Mouse (Mus musculus) yolk sac, embryonic 10.5 days (tissue): ENCODE measurements around the gene Spin1.
"Not testable (repeated sequence)": the region's sequence is repeated elsewhere in the genome, so short reads cannot be mapped to it uniquely, and the experiment has no call there.

Source experiments
- DNase-seq: peaks from one replicate; pipeline ENCODE4 v3.0.0-alpha.2; 2017; ENCODE audit warnings: low spot score

The Spin1 gene

DNA sequence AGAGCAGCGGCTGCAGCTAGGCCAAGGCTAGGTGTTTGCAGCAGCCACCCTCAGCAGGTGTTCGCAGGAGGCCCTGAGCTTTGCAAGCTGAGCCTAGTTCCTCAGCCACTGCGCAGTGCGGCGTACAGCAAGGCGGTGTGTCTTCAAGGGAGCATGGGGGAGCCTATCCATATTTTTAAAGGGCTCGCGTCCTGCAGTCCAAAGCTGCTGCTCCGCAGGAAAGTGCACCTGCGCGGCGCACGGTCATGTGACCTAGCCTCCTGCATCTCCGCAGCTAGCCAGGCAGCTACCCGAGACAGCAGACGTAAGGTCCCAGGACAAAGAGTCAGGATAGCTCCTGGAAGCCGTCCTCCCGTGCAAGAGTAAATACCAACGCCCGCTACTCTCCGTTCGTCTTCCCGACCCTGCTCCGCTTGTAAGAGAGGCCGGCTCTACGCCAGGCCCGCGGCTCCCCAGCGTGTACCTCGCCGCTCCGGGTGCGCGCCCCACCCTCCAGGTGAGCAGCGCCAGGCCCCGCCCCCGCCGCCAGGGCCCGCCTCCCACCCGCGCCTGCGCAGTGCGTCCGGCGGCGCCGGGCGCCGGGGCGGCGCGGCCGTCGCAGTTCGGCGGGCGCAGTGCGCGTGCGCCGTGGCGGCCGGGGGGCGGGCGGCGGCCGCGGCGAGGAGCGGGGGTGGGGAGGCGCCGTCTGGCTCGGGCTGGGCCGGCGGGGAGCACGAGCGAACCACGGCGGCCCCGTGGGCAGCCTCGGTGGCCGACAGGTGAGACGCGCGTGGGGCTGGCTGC is at the start of gene Spin1:
Gene Spin1, plus strand, starts transcription at position 648 of the 783 bp plus-strand sequence.
- peak; percentile 88 for DNase-seq

DNA sequence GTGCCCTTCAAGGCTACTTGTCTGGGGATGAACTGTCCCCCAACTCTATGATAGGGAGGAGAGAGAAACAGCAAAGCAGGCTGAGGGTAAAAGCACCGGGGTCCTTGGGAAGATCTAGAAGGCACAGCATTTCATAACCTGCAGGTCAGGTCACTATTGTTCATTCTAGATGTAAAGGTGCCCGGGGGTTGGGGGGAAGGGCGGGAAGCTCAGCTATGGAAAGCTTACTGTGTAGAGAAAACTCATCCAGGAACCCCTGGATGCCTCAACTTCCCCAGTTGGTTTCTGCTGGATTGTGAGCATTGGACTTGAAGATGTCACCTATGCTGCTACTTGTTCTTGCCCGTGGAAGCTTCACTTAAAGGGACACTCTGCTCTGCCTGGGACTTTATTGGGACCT is 49.7 kb upstream of the Spin1 start:
- DNase-seq: no peak

GRCm38 (mm10) chr13:51052408-51052807 is 48.3 kb upstream of the Spin1 start:
- DNase-seq: no peak

GRCm38 (mm10) chr13:51063024-51063423 is 37.7 kb upstream of the Spin1 start:
- DNase-seq: no peak

DNA sequence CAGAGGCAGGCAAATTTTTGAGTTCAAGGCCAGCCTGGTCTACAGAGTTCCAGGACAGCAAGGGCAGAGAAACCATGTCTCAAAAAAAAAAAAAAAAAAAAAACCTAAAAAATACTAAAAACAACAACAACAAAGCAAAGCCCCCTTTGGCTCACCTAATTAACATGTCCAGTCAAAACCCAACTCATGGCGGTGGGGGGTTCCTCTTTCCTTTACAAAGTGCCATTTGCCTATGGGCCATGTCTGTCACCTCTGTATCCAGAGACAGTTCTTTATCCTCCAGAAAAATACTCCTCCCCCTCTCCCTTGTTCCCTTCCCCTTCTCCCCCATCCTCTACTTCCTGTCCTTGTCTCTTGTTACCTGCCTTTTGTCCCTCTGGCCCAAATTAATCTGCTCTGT is 37.0 kb upstream of the Spin1 start:
- no peak for DNase-seq

GRCm38 (mm10) chr13:51064429-51064828 is 36.3 kb upstream of the Spin1 start:
- DNase-seq: no peak

- no peak for DNase-seq
Observed at GRCm38 (mm10) chr13:51071063-51071680, 29.5 kb upstream of the Spin1 start.

GRCm38 (mm10) chr13:51071763-51072276 is 28.9 kb upstream of the Spin1 start:
- no peak for DNase-seq

GRCm38 (mm10) chr13:51072917-51073843 is 27.5 kb upstream of the Spin1 start:
- no peak for DNase-seq

- no peak for DNase-seq
Observed at GRCm38 (mm10) chr13:51074081-51074680, 26.5 kb upstream of the Spin1 start.

DNA sequence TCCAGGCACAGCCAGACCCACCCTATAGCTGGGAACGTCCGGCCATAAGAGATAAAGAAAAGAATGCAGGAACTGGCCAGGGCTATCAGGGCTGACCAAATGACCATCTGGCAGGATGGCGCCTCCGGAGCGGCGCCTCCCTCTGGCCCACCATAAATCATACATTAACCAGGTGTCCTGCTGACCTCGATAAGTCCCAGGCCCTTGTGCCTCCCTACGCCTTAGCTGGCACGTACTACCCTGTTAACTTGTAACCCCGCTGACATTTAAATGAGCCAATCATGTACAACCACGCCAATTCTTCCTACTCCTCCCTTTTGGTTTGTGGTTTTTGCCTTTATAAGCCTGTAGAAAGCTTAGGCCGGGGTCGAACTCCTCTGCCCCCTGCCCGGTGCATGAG is 24.5 kb upstream of the Spin1 start:
- not testable (repeated sequence) for DNase-seq

DNA sequence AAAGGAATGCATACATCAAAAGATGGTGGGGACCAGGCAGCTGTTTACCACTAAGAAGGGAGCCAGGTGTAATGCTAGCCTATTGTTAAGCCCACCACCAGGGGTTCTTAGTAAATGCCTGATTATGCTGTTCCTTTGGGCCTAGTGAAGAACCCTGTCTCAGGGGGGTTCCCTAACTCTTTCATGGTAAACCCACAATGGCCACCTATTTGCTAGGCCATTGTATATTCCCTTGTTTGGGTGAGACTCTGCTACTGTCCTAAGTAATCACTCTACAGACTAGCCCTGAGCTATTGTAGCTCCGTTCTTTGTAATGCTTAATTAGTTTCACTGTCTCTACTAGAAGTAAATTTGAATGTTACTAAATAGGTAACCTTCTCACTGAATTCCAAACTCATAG is 22.1 kb upstream of the Spin1 start:
- DNase-seq: not testable (repeated sequence)

- no peak for DNase-seq
Observed at GRCm38 (mm10) chr13:51080801-51081200, 19.9 kb upstream of the Spin1 start.

DNA sequence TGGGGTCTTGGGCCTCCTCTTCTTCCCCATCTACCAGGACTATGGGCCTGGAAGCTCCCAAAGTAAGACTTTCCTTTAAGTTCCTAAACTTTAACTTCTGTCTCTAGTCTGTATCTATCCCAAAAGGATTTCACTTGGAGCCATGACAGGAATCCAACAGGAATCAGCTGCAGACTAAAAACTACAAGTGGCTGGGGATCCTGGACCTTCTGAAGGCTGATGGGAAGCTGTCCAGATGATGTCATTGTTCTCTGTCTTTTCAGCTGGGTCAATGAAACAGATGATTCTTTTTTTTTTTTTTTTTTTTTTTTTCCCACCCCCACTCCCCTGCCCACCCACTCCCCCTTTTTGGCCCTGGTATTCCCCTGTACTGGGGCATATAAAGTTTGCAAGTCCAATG is 16.4 kb upstream of the Spin1 start:
- DNase-seq: no peak

DNA sequence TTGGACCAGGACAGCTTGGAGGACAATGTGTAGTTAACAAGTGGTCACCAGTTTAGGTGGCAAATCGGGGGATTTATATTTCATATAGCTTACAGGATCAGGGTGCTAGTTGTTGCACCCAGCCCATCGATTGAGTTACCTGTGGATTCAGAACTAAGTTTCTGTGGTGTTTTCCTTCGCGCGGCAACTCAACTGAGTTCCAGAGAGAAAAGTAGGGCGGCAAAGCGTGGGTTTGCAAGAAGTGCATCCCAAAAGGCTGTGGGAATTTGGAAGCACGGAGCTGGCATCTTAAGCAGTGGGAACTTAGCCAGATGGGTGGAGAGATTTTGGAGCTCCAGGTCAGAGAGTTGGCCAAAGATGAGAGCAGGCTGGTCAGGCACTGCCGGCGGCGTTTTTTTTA is 14.7 kb upstream of the Spin1 start:
- no peak for DNase-seq

GRCm38 (mm10) chr13:51087253-51087652 is 13.4 kb upstream of the Spin1 start:
- no peak for DNase-seq

DNA sequence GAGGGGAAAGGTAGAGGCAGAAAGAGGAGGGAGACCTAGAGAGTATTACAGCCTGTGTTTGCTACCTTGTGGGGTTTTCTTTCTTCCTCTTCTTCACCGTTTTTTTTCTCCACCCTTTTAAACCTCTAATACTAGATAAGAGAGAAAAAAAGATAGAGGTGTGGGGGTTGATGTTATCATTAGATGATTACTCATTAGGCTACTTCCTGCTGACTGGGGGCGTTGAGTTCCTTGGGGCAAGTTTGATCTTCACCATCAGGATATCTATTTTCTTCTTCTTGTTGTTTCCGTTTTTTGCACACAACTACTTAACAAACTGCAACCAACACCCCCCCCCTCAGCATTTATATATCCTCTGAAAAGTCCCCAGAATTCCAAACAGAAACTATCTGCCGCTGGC is 12.5 kb upstream of the Spin1 start:
- no peak for DNase-seq

GRCm38 (mm10) chr13:51089058-51089457 is 11.6 kb upstream of the Spin1 start:
- no peak for DNase-seq

- no peak for DNase-seq
Observed at GRCm38 (mm10) chr13:51090105-51090661, 10.5 kb upstream of the Spin1 start.

DNA sequence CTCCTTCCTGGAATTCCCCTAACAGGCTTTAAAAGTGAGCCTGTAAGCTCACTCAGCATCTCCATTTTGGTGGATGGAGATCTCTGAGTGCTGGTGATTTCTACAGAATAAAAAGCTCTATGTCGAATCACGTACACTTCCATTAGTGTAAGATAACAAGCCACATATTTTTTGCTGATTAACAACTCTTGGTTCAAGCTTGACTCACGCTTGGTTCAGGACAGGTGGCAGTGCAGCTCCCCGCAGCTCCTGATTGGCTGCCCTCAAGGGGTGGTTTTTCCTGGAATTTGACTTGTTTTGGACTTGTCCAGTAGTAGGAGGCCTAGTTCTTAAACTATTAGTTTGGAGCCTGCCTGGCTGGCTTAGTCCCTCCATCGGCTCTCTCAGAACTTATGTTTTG is 7.2 kb upstream of the Spin1 start:
- DNase-seq: no peak

DNA sequence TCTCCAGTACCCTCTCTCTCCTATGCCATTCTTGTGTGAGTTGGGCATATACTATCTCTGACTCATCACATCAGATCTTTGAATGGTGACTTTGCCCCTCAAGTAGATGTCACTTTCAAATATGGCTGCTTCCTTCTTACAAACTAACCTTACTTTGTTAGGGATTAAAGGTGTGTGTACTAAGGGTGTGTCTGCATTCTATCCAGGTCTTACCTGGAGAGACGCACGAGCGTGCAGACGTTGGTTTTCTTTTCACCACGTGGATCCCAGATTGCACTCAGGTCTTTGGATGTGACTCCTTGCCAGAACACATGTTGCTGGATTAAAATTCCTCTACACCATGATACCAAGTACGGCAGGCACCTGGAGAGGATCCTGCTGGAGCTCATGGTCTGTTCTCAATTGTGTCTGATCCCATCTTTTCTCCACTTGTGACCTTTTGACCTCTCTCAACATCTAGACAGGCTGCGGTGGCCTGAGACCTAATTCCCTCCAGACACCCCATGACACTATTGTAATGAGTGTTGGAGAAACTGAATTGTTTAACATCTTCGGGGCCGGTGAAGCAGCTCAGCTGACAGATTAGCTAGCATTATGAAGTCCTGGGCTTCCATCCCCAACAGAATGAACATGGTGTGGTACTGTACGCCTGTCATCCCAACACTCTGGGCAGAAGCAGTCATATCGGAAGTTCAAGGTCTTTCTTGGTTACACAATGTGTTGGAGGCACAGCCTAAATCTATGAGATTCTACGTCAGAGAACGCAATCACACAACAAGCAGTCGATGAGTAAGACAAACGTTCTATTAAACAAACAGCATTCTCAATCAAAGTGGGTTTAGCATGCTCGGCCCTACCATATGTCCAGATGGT is 6.1 kb upstream of the Spin1 start:
- DNase-seq: no peak
